Mouse (Mus musculus) C2C12 (cell line): ENCODE results near the gene Gabarap. TPM values are rescaled to one million over a fixed set of nuclear protein-coding genes. Genes with fewer than 3 reads are reported as not detected.

Experiments used
- H3K27me3 ChIP-seq: one replicate; pipeline ENCODE4 v1.6.1; 2011; ENCODE audit not compliant: control insufficient read depth, insufficient read depth, insufficient read length
- H3K36me3 ChIP-seq: one replicate; pipeline ENCODE4 v1.6.1; 2011; ENCODE audit not compliant: control insufficient read depth, insufficient read depth
- H3K4me3 ChIP-seq: one replicate; pipeline ENCODE4 v1.5.1; 2011; ENCODE audit warnings: mild to moderate bottlenecking, control low read depth; ENCODE audit not compliant: poor library complexity, insufficient read depth, severe bottlenecking
- H3K79me2 ChIP-seq: one replicate; pipeline ENCODE4 v1.6.1; 2011; ENCODE audit not compliant: control insufficient read depth, insufficient read depth
- H3K79me3 ChIP-seq: one replicate; pipeline ENCODE4 v1.6.1; 2011; ENCODE audit warnings: low read depth, control low read depth
- H3ac ChIP-seq: one replicate; pipeline ENCODE3; 2011; ENCODE audit warnings: low read depth; ENCODE audit not compliant: control insufficient read depth, insufficient read length
- CEBPB ChIP-seq: IDR thresholded peaks from one replicate; pipeline ENCODE4 v1.6.1; 2011; ENCODE audit warnings: low read depth, mild to moderate bottlenecking, control low read depth, moderate library complexity
- CTCF ChIP-seq: IDR thresholded peaks from one replicate; pipeline ENCODE4 v1.5.1; 2011; ENCODE audit not compliant: control insufficient read depth, insufficient read depth, insufficient read length
- FOSL1 ChIP-seq: IDR thresholded peaks from one replicate; pipeline ENCODE4 v1.8.0; 2011; ENCODE audit warnings: mild to moderate bottlenecking, low read length; ENCODE audit not compliant: poor library complexity, insufficient read depth, severe bottlenecking
- MAX ChIP-seq: IDR thresholded peaks from one replicate; pipeline ENCODE4 v1.6.1; 2011; ENCODE audit warnings: mild to moderate bottlenecking, control low read depth
- MYOD1 ChIP-seq: IDR thresholded peaks from one replicate; pipeline ENCODE4 v1.6.1; 2011; ENCODE audit warnings: low read depth; ENCODE audit not compliant: control insufficient read depth, insufficient read length
- MYOG ChIP-seq: IDR thresholded peaks from one replicate; pipeline ENCODE4 v1.6.1; 2011; ENCODE audit not compliant: control insufficient read depth, insufficient read length; ENCODE audit errors: extremely low read depth
- USF1 ChIP-seq: IDR thresholded peaks from one replicate; pipeline ENCODE4 v1.6.1; 2011; ENCODE audit warnings: low read depth, mild to moderate bottlenecking, control low read depth, moderate library complexity
- polyA plus RNA-seq: library from polyadenylated mRNA; unstranded; fragments of >200 nt; fragmentation: generic; extraction: Trizol; gene quantifications from one replicate; pipeline ENCODE4 v1.2.1, GENCODE M21; 2012; ENCODE audit warnings: missing spikeins

The Gabarap gene
- polyA plus RNA-seq, 1 experiment: 362 TPM

GRCm38 (mm10) chr11:69995391-69995960 is 4.5 kb downstream of the Gabarap start, which contains the start of gene Phf23:
TSS of gene Phf23 (plus strand) at chr11:69995777.
- Histone ChIP-seq H3K4me3 (peak within 1 kb of the TSS; percentile 100), H3K79me2 (peaks cover 62% of the 10 kb centered on the region), H3K36me3 (peaks cover 56% of the 10 kb centered on the region), H3ac (peak within 1 kb of the TSS; percentile 82), H3K27me3 (no peaks in the 10 kb centered on the region), H3K79me3 (peaks cover 38% of the 10 kb centered on the region)
- TF ChIP-seq USF1 (no peak), FOSL1 (no peak), CEBPB (no peak), CTCF (no peak), MAX (no peak), MYOG (no peak), MYOD1 (no peak)

GRCm38 (mm10) chr11:69996161-69997061 is 5.5 kb downstream of the Gabarap start:
- TF ChIP-seq USF1: no peak
- no peak for TF ChIP-seq CEBPB
- no peak for TF ChIP-seq MYOG
- no peak for TF ChIP-seq CTCF
- no peak for TF ChIP-seq FOSL1
- no peak for TF ChIP-seq MYOD1
- TF ChIP-seq MAX: no peak
- H3K36me3 ChIP-seq: peaks cover 56% of the 10 kb centered on the region

DNA sequence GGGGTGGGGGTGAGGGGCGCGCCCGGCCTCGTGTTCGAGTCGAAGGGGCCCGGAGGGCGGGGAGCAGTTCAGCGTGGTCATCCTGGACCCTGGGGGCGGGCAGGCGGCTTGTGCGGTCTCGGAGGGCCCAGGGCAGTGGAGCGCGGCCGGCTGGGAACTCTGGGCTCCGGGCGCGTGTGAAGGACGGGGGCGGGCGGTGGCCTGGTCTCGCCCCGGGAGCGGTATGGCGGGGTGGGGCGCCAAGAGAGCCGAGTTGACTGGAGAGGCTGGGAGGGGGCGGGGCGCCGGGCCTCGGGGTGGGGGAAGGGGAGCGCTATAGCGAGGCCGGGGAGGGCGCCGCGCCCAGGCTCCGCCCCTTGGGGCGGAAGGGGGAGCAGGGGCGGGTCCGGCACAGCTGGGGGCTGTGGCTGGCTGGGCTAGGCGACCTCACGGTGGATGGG is 6.1 kb downstream of the Gabarap start:
- peak overlapping the region; percentile 100 for H3K4me3 ChIP-seq
- peaks cover 56% of the 10 kb centered on the region for H3K36me3 ChIP-seq
- H3K79me2 ChIP-seq: peaks cover 73% of the 10 kb centered on the region
- H3ac ChIP-seq: peak overlapping the region; percentile 82
- H3K79me3 ChIP-seq: peaks cover 46% of the 10 kb centered on the region
- H3K27me3 ChIP-seq: no peaks in the 10 kb centered on the region
- TF ChIP-seq CTCF (no peak), USF1 (no peak), FOSL1 (no peak), MYOG (no peak), CEBPB (no peak), MYOD1 (no peak), MAX (no peak)

More at GRCm38 (mm10) chr11:69996161-69997061, 5.5 kb downstream of the Gabarap start:
- Histone ChIP-seq H3K27me3 (no peaks in the 10 kb centered on the region), H3K4me3 (peak overlapping the region; percentile 100), H3K79me2 (peaks cover 71% of the 10 kb centered on the region), H3K79me3 (peaks cover 44% of the 10 kb centered on the region), H3ac (peak overlapping the region; percentile 82)

GRCm38 (mm10) chr11:69998567-69999491 is 7.9 kb downstream of the Gabarap start:
- Histone ChIP-seq H3K4me3 (no peak overlapping the region), H3K27me3 (no peaks in the 10 kb centered on the region), H3K36me3 (peaks cover 40% of the 10 kb centered on the region), H3K79me2 (peaks cover 73% of the 10 kb centered on the region), H3K79me3 (peaks cover 55% of the 10 kb centered on the region), H3ac (no peak overlapping the region)
- TF ChIP-seq MYOD1: no peak
- no peak for TF ChIP-seq CTCF
- no peak for TF ChIP-seq USF1
- no peak for TF ChIP-seq CEBPB
- TF ChIP-seq MYOG: no peak
- no peak for TF ChIP-seq MAX
- TF ChIP-seq FOSL1: no peak

- H3K27me3 ChIP-seq: no peaks in the 10 kb centered on the region
- H3ac ChIP-seq: no peak overlapping the region
These were observed 8.7 kb downstream of the Gabarap start for GRCm38 (mm10) chr11:69999666-70000065.

More at GRCm38 (mm10) chr11:69999666-70000065, 8.7 kb downstream of the Gabarap start:
- Histone ChIP-seq H3K79me3 (peaks cover 61% of the 10 kb centered on the region), H3K4me3 (no peak overlapping the region), H3K79me2 (peaks cover 80% of the 10 kb centered on the region), H3K36me3 (peaks cover 32% of the 10 kb centered on the region)
- TF ChIP-seq MAX (no peak), CEBPB (no peak), MYOG (no peak), USF1 (no peak), MYOD1 (no peak), CTCF (no peak), FOSL1 (no peak)
